Mouse (Mus musculus) cerebellum, postnatal 10 days (tissue): ENCODE measurements around the gene Zfp943.
A peak's percentile ranks its signal among the peaks of the same experiment; 100 is the strongest.

ENCODE experiments used
- DNase-seq, 2 experiments: peaks; one replicate each; pipeline ENCODE4 v3.0.0; 2021; ENCODE audit warnings: mixed read lengths in 2 of 2

Zfp943 gene

DNA sequence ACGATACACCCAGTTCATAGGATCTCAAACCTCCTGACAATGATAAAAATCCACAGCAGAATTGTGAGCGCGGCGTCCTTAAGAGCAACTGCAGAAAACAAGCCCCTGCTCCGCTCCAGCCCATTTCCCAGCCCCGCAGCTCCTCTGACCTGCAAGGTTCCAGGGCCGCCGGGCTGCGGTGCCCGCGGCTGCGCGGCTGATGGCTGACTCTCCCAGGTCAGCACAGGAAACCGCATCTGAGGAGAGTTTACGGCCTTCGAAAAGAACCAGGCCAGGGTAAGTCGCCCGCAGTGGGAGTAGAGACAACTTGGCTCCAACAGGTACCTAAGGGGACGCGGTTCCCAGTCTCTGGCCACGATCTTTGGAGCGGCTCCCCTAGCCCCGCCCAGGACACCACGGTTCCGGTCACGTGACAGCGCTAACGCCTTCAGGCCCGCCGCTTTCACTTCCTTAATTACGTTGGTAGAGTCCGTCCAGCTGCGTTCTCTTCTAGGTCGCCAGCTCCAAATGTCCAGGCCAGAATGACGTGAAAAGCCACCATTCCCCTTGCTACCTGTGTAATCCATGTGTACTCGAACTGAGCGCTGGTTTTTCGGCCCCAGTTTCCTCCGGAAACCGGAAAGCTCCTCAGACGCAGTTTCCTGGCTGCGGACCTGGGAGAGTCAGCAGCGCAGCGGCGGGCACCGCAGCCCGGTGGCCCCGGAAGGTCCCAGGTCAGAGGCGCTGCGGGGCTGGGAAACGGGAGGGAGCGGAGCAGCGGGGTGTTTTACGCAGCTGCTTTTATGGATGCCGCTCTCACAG, at the start of gene Zfp943, which contains the start of gene Zfp942:
Gene Zfp943, plus strand, starts transcription at position 446 of the 801 bp plus-strand sequence.
Gene Zfp942, minus strand, starts transcription at position 358 of the 801 bp plus-strand sequence.
- peak; percentile 79 to 81 for DNase-seq

DNA sequence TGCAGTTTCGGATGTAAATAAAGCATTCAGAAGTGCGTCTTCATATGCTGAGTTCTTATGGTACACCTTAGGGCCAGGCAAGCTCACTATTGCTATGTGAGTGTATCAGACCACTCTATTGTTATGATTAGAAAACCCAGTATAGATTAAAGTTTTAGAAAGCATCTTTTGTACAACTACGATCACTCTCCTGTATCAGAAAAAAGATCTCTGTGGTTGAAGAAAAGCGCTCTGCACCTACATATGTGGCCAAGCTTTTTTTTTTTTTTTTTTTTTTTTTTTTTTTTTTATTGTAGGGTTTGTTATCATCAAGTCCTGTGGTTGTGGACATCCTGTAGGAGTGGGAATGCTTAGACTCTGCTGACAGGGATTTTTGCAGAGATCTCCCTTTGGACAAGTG, 950 bp downstream of the Zfp943 start:
- peak in 1 of 2 experiments; percentile 6 for DNase-seq

- DNase-seq, result peak; percentile 42 to 46
Measured at GRCm38 (mm10) chr17:22035594-22035993, 73.2 kb downstream of the Zfp943 start.

DNA sequence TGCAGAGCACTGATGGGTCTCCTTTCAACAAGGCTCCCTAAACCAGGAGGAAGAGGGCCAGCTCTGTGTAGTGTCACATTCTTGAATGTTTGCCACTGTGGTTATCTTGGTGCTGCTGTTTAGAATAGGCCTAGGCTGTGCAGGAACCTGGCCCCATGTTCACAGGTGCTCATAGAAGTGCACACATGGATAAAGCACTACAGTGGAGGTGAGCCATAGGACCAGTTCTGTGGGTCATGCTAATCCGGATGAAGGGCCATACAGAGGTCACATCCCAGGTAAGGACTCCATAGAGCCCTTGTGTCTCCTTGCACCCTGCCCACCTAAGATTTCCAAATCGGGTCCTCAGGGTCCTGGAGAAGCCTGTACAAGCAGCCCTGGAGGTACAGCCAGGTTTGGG, 87.1 kb downstream of the Zfp943 start:
- no peak for DNase-seq

DNA sequence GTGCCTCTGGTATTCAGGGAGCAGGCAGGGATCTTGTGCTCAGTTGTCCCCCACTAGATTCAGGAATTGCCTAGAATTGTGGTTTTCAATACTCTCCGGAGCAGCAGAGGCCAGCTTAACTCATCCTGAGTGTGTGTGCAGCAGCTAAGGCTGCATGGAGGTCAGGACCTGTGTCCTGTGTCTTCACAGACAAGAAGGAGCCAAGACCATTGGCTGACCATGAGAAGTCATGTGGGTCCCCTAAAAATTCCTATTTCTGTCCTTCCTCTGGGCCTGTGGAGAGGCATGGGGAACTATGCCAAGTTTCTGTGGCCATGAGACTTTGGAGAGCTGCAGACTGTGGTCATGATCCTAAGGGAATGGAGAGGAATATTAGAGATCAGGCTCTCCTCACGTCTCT, 90.9 kb downstream of the Zfp943 start:
- no peak for DNase-seq

- peak; percentile 82 to 84 for DNase-seq
Measured at GRCm38 (mm10) chr17:22081031-22081631, 118.8 kb downstream of the Zfp943 start.

DNA sequence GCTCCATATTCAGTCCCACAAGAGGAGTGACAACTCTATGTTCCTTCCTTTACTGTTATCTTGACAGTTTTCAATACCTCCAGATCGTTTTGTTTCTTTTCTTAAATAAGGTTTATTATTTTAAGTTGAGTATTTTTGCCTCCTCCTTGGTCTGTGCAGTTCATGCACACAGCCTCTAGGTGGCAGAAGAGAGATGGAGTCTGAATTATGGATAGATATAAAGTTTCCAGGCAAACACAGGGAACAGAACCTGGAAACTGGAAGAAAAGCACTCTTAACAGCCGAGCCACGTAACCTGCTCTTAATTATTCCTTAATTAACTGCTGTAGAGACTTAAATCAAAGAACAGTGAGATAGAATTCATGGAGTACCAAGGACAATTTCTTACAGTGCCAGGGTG, 120.9 kb downstream of the Zfp943 start:
- DNase-seq, result peak; percentile 52 to 68

GRCm38 (mm10) chr17:22118770-22119169, 156.4 kb downstream of the Zfp943 start:
- DNase-seq, result no peak
